19 mouse cellular contexts compared by ENCODE assay signal in genomic region chr4:84060187-84060586, GRCm38 (mm10).
A peak's percentile ranks its signal among the peaks of the same experiment; 100 is the strongest.
DNase-seq lines count a peak whose midpoint lies in the region; ATAC-seq and TF ChIP-seq lines count a peak whose summit lies in the region.
"Had no signal": no experiment of that assay in that cellular context is flagged by ENCODE, and none has a peak within 500 bp of the region (broad histone marks: within the 10 kb centered on the region; RNA-seq: fewer than 3 reads in every experiment).

No protein-coding gene starts in this region.

- DNase-seq in kidney, adult 2 months, result no peak
- DNase-seq in right cerebral cortex, adult 2 months (ENCODE audit: low spot score in 2 of 2), result no peak
- DNase-seq in lung, postnatal 0 days (ENCODE audit: low spot score), result no peak
- DNase-seq: adrenal gland, adult 2 months; adrenal gland, postnatal 10 days; adrenal gland, postnatal 25 days; cerebellum, adult 11 months; cerebellum, adult 18-20 months; cerebellum, adult 8-10 months; cerebellum, adult 9-11 months; cerebellum, postnatal 14 days; cerebellum, postnatal 36 days had no signal

- TF ChIP-seq POLR2A in kidney, adult 2 months (IDR thresholded peaks at IDR 0.05; ENCODE audit: low read depth, low read length), result no peak

- H3K4me2 ChIP-seq in lung, postnatal 0 days (replicated peaks; ENCODE audit: low read depth, low read length), result no peak overlapping the region
- H3K4me2 ChIP-seq: embryonic facial prominence, embryonic 12.5 days; forebrain, embryonic 13.5 days; forebrain, embryonic 15.5 days had no signal

- H3K36me3 ChIP-seq in kidney, adult 2 months (ENCODE audit: control insufficient read depth, insufficient read depth, low read length), result no peaks in the 10 kb centered on the region
- no peaks in the 10 kb centered on the region for H3K36me3 ChIP-seq in lung, postnatal 0 days (ENCODE audit: insufficient read depth, low read length)
- H3K36me3 ChIP-seq: embryonic facial prominence, embryonic 10.5 days; embryonic facial prominence, embryonic 12.5 days; forebrain, embryonic 15.5 days had no signal

- ATAC-seq in common myeloid progenitor, adult 5-6 weeks (replicated peaks; ENCODE audit: low read depth, poor library complexity, severe bottlenecking), result peak; percentile 52; the same call in 1 of the 2 replicates
- peak; percentile 57 for ATAC-seq in granulocyte monocyte progenitor cell, adult 5-6 weeks (replicated peaks; ENCODE audit: poor library complexity, severe bottlenecking)
- 0 out of 2 replicates have a peak, but pooled peaks have one; percentile 28 for ATAC-seq in megakaryocyte, adult 5-6 weeks (ENCODE audit: poor library complexity, severe bottlenecking)
- no peak for ATAC-seq in lung, postnatal 0 days
- ATAC-seq: forebrain, embryonic 13.5 days; forebrain, embryonic 15.5 days had no signal

- TF ChIP-seq EP300 in lung, postnatal 0 days (IDR thresholded peaks at IDR 0.05), result no peak

- 87% methylated on average over 2 of the region's 2 CpGs for WGBS in kidney, adult 2 months
- 52% methylated on average over 2 of the region's 2 CpGs for WGBS in lung, postnatal 0 days

- no peak overlapping the region for H3K27ac ChIP-seq in kidney, adult 2 months (ENCODE audit: insufficient read depth, low read depth, low read length)
- no peak overlapping the region for H3K27ac ChIP-seq in lung, postnatal 0 days (ENCODE audit: low read length)
- H3K27ac ChIP-seq: embryonic facial prominence, embryonic 10.5 days; embryonic facial prominence, embryonic 12.5 days; forebrain, embryonic 13.5 days; forebrain, embryonic 15.5 days had no signal

- no peak overlapping the region for H3K4me3 ChIP-seq in kidney, adult 2 months (ENCODE audit: insufficient read depth, low read depth, low read length)
- no peak overlapping the region for H3K4me3 ChIP-seq in lung, postnatal 0 days (ENCODE audit: low read depth, low read length)
- H3K4me3 ChIP-seq: embryonic facial prominence, embryonic 10.5 days; embryonic facial prominence, embryonic 12.5 days; forebrain, embryonic 13.5 days; forebrain, embryonic 15.5 days had no signal

- TF ChIP-seq CTCF in kidney, adult 2 months (conservative IDR thresholded peaks at IDR 0.05; ENCODE audit: insufficient read depth, insufficient read length, low read depth, low read length), result no peak
- no peak for TF ChIP-seq CTCF in lung, postnatal 0 days (IDR thresholded peaks at IDR 0.05)

- no peaks in the 10 kb centered on the region for H3K27me3 ChIP-seq in kidney, adult 2 months (replicated peaks; ENCODE audit: control insufficient read depth, insufficient read depth, low read length)
- H3K27me3 ChIP-seq in lung, postnatal 0 days (replicated peaks; ENCODE audit: insufficient read depth, low read length), result no peaks in the 10 kb centered on the region
- H3K27me3 ChIP-seq: embryonic facial prominence, embryonic 12.5 days; forebrain, embryonic 13.5 days; forebrain, embryonic 15.5 days had no signal

- H3K4me1 ChIP-seq in kidney, adult 2 months (ENCODE audit: control insufficient read depth, insufficient read depth, low read length), result no peaks in the 10 kb centered on the region
- no peaks in the 10 kb centered on the region for H3K4me1 ChIP-seq in lung, postnatal 0 days (ENCODE audit: insufficient read depth, low read depth, low read length)
- H3K4me1 ChIP-seq: forebrain, embryonic 13.5 days; forebrain, embryonic 15.5 days had no signal

- no peak overlapping the region for H3K9ac ChIP-seq in lung, postnatal 0 days (replicated peaks; ENCODE audit: low read depth)
- H3K9ac ChIP-seq: embryonic facial prominence, embryonic 12.5 days; forebrain, embryonic 13.5 days; forebrain, embryonic 15.5 days had no signal

- H3K9me3 ChIP-seq in lung, postnatal 0 days (ENCODE audit: low read length), result no peaks in the 10 kb centered on the region
- H3K9me3 ChIP-seq: embryonic facial prominence, embryonic 10.5 days; embryonic facial prominence, embryonic 12.5 days; forebrain, embryonic 13.5 days; forebrain, embryonic 15.5 days had no signal
